Mouse (Mus musculus) forebrain, embryonic 11.5 days (tissue): ENCODE data around the gene Gm45213. TPM values are rescaled to one million over a fixed set of nuclear protein-coding genes. Genes with fewer than 3 reads are reported as not detected.

Experiments
- ATAC-seq: fragments of 200-750 bp; cut with Nextera tagmentation; replicated peaks from 2 replicates; pipeline ENCODE4 v1.8.0; 2017; ENCODE audit warnings: moderate TSS enrichment; ENCODE audit not compliant: low FRiP score
- DNase-seq: peaks from one replicate; pipeline ENCODE4 v3.0.0-alpha.2; 2017; ENCODE audit warnings: low spot score
- H3K27ac ChIP-seq: fragments of 300-500 bp; sonication (generic); 2 replicates; pipeline ENCODE4 v1.5.1; 2014; ENCODE audit warnings: low read depth, low read length
- H3K27me3 ChIP-seq: fragments of 300-500 bp; sonication (generic); 2 replicates; pipeline ENCODE4 v1.6.1; 2014; ENCODE audit warnings: mild to moderate bottlenecking, low read length, mixed read lengths; ENCODE audit not compliant: control insufficient read depth, insufficient read depth
- H3K36me3 ChIP-seq: fragments of 300-500 bp; sonication (generic); 2 replicates; pipeline ENCODE4 v1.6.1; 2014; ENCODE audit warnings: mild to moderate bottlenecking, low read length, moderate library complexity, mixed read lengths; ENCODE audit not compliant: control insufficient read depth, insufficient read depth
- H3K4me1 ChIP-seq: fragments of 300-500 bp; sonication (generic); replicated peaks from 2 replicates; pipeline ENCODE4 v1.6.1; 2014; ENCODE audit warnings: low read length, mixed read lengths; ENCODE audit not compliant: control insufficient read depth, insufficient read depth
- H3K4me2 ChIP-seq: fragments of 300-500 bp; sonication (generic); 2 replicates; pipeline ENCODE4 v1.6.1; 2014; ENCODE audit warnings: low read depth, mild to moderate bottlenecking, low read length, moderate library complexity, mixed read lengths; ENCODE audit not compliant: severe bottlenecking
- H3K4me3 ChIP-seq: fragments of 300-500 bp; sonication (generic); 2 replicates; pipeline ENCODE4 v1.5.1; 2014; ENCODE audit warnings: low read depth, low read length
- H3K9ac ChIP-seq: fragments of 300-500 bp; sonication (generic); 2 replicates; pipeline ENCODE4 v1.6.1; 2014; ENCODE audit warnings: low read length
- H3K9me3 ChIP-seq: fragments of 300-500 bp; sonication (generic); 2 replicates; pipeline ENCODE4 v1.6.1; 2016; ENCODE audit warnings: low read length, mixed read lengths; ENCODE audit not compliant: control insufficient read depth
- WGBS: fragments of 180-500 bp; shearing (Covaris S2); extraction: QIAGEN DNeasy Blood & Tissue Kit; methylation state at CpG from one replicate; pipeline ENCODE4 v1.1.7; 2014; 5-methylcytosine and 5-hydroxymethylcytosine counted together
- polyA plus RNA-seq: library from polyadenylated mRNA; unstranded; fragments of >200 nt; fragmentation: Nextera tagmentation; extraction: Ambion mirVana; gene quantifications from 2 replicates; pipeline ENCODE4 v1.2.1, GENCODE M21; 2014

Gene Gm45213
- polyA plus RNA-seq, 1 experiment from 2014 or later, result not detected

DNA sequence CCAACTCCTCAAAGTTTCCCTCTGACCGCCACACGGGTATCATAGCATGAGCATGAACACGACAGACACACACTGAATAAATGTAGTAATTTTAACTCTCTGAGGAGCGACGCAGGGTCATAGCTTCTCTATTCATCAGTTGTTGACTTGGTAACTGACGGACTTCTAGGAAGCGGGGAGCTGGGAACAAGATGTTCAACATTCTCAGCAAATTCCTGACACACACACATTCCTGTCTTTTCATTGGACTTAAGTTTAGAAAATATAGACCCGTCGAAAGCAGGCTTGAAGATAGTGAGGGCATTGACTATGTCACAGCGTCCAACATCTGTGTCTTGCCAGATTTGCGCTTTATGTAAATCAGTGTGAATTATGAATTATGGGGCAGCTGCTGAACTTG is 63.8 kb downstream of the Gm45213 start:
- Histone ChIP-seq H3K4me1 (peaks cover 4% of the 10 kb centered on the region; the same call in 1 of the 2 replicates), H3K4me2 (no peak overlapping the region), H3K36me3 (no peaks in the 10 kb centered on the region), H3K27me3 (peaks cover 2% of the 10 kb centered on the region; the same call in 1 of the 2 replicates), H3K9me3 (no peaks in the 10 kb centered on the region), H3K9ac (no peak overlapping the region), H3K27ac (no peak overlapping the region), H3K4me3 (no peak overlapping the region)
- DNase-seq (no peak), ATAC-seq (no peak)
- WGBS, result 84% methylated on average over 11 of the region's 11 CpGs

DNA sequence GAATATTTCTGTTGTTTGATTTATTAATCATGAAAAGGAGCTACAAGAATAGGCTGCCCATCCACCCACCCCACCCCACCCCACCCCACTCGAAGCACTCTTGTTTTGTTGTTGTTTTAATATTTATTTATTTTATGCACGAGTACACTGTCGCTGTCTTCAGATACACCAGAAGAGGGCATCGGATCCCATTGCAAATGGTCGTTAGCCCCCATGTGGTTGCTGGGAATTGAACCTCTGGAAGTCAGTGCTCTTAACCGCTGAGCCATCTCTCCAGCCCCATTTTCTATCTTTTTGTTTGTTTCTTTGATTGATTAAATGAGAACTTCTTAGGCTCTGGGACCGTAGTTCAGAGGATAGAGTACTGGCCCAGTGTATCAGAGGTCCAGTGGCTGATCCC is 64.5 kb downstream of the Gm45213 start:
- no peak overlapping the region for H3K4me2 ChIP-seq
- H3K4me1 ChIP-seq, result peaks cover 4% of the 10 kb centered on the region; the same call in 1 of the 2 replicates
- no peak overlapping the region for H3K9ac ChIP-seq
- ATAC-seq (no peak), DNase-seq (peak; percentile 55)
- no peak overlapping the region for H3K27ac ChIP-seq
- H3K36me3 ChIP-seq, result no peaks in the 10 kb centered on the region
- 9% methylated on average over 7 of the region's 7 CpGs for WGBS
- H3K9me3 ChIP-seq, result no peaks in the 10 kb centered on the region
- H3K27me3 ChIP-seq, result peaks cover 2% of the 10 kb centered on the region; the same call in 1 of the 2 replicates
- H3K4me3 ChIP-seq, result no peak overlapping the region

DNA sequence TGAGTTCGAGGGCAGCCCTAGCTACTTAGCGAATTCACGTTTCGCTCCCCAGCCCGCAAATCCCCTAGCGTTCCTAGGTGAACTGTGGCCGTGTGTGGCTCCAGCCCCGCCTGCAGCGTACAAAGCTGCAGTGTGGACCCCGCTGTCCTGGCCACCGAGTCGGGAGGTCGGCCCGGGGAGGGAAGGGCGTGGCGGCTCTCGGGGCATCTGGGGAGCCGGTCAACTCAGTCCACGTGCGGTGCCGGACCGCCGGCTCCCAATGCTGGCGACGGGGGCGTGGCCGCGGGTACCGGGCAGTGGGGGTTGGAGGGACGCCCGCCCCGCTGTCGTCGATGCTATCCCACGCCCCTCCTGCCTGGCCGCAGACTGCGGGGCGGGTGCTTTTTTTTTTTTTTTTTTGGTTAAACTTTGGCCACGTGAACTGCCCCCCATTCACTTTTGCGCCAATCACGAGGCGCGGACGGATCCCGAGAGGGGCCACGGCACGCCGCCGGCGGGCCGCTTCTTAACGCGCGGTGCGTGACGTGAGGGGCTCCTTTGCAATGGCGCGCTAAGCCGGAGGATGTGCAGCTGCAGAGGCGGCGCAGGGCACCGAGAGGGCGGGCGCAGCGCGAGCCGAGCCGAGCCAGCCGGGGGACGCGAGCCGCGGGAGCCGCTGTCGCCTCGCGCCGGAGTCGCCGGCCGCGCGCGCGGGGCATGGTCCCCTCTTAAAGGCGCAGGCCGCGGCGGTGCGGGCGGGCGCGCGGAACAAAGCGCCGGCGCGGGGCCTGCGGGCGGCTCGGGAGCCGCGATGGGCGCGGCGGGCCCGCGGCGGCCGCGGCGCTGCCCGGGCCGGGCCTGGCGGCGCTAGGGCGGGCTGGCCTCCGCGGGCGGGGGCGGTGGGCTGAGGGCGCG is 65.8 kb downstream of the Gm45213 start, which contains the start of gene Chsy1:
Gene Chsy1 (plus strand): TSS at position 555 of the 894 bp plus-strand sequence.
- no peaks in the 10 kb centered on the region for H3K36me3 ChIP-seq
- peak; percentile 81 for ATAC-seq
- H3K9ac ChIP-seq, result peak within 1 kb of the TSS; percentile 94
- WGBS, result under 1% methylated on average over 74 of the region's 123 CpGs
- DNase-seq, result peak; percentile 96
- peak within 1 kb of the TSS; percentile 84 for H3K4me2 ChIP-seq
- H3K27ac ChIP-seq, result peak within 1 kb of the TSS; percentile 89
- peak within 1 kb of the TSS; percentile 90 for H3K4me3 ChIP-seq
- H3K4me1 ChIP-seq, result peaks cover 5% of the 10 kb centered on the region; the same call in 1 of the 2 replicates
- peaks cover 2% of the 10 kb centered on the region; the same call in 1 of the 2 replicates for H3K27me3 ChIP-seq
- H3K9me3 ChIP-seq, result no peaks in the 10 kb centered on the region

DNA sequence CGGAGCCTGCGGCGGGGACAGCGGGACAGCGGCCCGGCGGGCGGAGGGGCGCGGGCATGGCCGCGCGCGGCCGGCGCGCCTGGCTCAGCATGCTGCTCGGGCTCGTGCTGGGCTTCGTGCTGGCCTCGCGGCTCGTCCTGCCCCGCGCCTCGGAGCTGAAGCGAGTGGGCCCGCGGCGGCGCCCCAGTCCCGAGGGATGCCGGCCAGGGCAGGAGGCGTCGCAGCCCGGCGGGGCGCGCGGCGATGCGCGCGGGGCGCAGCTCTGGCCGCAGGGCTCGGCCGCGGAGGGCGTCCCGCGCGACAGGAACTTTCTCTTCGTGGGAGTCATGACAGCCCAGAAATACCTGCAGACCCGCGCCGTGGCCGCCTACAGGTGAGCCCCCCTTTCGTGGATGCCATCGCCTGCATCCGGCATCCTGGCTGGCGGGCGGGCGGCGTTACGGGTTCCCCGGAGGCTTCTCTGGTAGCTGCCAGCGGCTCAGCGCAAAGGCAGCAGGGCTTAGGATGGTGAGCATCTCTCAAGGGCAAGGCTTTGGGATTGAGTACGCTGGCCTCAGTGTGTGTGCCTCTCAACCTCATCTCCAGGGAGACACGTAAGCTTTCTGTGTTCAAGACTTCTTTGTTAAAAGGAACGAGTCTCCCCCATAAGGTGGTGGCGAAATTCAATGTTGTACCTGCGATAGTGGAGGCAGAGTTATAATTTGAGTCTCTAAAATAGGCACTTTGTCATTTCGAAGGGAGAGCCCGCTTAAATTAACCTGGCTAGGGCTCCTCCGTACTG is 66.6 kb downstream of the Gm45213 start:
- Histone ChIP-seq H3K36me3 (no peaks in the 10 kb centered on the region), H3K4me1 (peaks cover 5% of the 10 kb centered on the region; the same call in 1 of the 2 replicates), H3K4me2 (peak overlapping the region; percentile 84), H3K9ac (peak overlapping the region; percentile 94), H3K27me3 (peaks cover 2% of the 10 kb centered on the region; the same call in 1 of the 2 replicates), H3K4me3 (peak overlapping the region; percentile 90), H3K9me3 (no peaks in the 10 kb centered on the region), H3K27ac (peak overlapping the region; percentile 89)
- ATAC-seq (peak; percentile 53), DNase-seq (peak; percentile 79)
- under 1% methylated on average over 60 of the region's 77 CpGs for WGBS

DNA sequence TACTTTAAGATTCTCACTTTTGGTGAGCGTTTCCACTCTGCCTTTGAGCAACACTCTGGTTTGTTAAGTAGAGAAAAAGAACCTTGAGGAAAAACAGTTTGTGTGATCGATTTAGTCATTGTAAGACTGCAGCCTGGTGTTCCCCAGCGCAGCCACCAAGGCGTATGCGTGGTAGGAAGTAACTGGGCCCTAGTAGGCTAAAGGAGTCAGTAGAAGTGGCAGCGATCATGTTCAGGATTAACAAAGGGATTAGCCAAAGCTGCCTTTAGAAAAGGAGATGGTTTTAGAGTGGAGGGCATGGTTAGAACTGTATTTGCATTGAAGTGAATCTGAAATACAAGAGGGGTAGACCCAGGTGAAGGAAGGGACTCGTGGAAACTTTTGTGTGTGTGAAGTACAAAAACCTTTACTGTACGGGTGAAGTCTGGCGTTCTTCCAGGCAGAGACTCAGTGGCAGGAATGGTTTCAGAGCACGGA is 67.3 kb downstream of the Gm45213 start:
- no peaks in the 10 kb centered on the region for H3K36me3 ChIP-seq
- H3K27me3 ChIP-seq, result peaks cover 2% of the 10 kb centered on the region; the same call in 1 of the 2 replicates
- no peaks in the 10 kb centered on the region for H3K9me3 ChIP-seq
- peak overlapping the region; percentile 90 for H3K4me3 ChIP-seq
- DNase-seq (no peak), ATAC-seq (no peak)
- peak overlapping the region; percentile 94 for H3K9ac ChIP-seq
- H3K4me1 ChIP-seq, result peaks cover 5% of the 10 kb centered on the region; the same call in 1 of the 2 replicates
- H3K4me2 ChIP-seq, result peak overlapping the region; percentile 84
- no peak overlapping the region for H3K27ac ChIP-seq
- 2% methylated on average over 10 of the region's 10 CpGs for WGBS

DNA sequence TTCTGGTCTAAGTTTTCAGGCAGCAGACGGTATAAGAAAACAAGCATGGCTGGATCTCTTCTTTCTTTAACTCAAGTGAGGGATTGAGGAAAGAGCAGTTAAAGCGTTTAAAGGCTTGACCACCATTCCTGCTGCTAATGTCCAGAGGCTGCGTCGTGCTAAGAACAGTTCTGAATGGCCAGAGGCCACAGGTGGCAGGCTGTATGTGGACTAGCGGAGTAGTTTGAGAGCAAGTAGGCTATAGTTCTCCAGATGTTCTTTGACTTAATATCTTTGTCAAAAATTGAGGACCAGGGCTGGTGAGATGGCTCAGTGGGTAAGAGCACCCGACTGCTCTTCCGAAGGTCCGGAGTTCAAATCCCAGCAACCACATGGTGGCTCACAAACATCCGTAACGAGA is 67.8 kb downstream of the Gm45213 start:
- H3K9ac ChIP-seq, result peak overlapping the region; percentile 94
- DNase-seq, result no peak
- 60% methylated on average over 10 of the region's 10 CpGs for WGBS

More for the DNA sequence above, 67.8 kb downstream of the Gm45213 start:
- Histone ChIP-seq H3K4me1 (peaks cover 5% of the 10 kb centered on the region; the same call in 1 of the 2 replicates), H3K36me3 (no peaks in the 10 kb centered on the region), H3K4me3 (peak overlapping the region; percentile 90), H3K27me3 (peaks cover 2% of the 10 kb centered on the region; the same call in 1 of the 2 replicates), H3K27ac (no peak overlapping the region), H3K9me3 (no peaks in the 10 kb centered on the region), H3K4me2 (peak overlapping the region; percentile 84)
- no peak for ATAC-seq

Other genes with a start within 250 kb of the Gm45213 start
- gene Pcsk6, start 181.9 kb upstream of the Gm45213 start, polyA plus RNA-seq, result 2.7 and 3.1 TPM in 2 replicates
- gene Snrpa1, start 15.4 kb downstream of the Gm45213 start, polyA plus RNA-seq, result 229 and 250 TPM in 2 replicates
- gene Selenos, start 36.0 kb downstream of the Gm45213 start, polyA plus RNA-seq, result 62.8 and 64.2 TPM in 2 replicates
- 17.7 and 18.6 TPM in 2 replicates for gene Chsy1, start 65.9 kb downstream of the Gm45213 start, polyA plus RNA-seq